Mouse (Mus musculus): ENCODE results near the gene Raver1. TPM values are rescaled to one million over a fixed set of nuclear protein-coding genes. Genes with fewer than 3 reads are reported as not detected.

Gene Raver1
- total RNA-seq, 2 experiments from 2014 or later: 26.4 to 27.9 TPM

DNA sequence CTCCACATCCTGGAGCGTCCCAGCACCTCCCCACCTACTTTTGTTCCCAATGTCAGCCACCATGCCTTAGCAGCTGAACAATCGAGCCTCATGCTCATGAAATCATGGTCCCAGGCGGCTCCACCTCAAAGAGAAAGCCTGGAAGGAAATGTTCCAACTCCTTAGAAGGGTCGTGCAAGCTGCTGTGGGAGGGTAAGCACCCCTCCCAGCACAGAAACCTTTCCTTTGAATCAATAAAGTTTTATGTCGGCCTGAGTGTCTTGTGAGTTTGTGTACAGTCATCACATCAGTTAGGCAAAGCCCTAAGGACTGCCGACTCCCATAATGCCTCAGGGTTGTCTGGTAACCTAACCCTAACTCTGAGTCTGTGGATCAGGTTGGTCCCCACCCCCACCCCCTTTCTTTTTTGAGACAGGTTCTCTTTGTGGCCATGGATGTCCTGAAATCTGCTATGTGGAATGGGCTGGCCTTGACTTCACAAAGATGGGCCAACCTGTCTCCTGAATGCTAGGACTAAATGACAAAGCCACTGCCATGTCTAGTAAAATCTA lies 63.2 kb downstream of the Raver1 start:
- intact Hi-C loops (cut with DNase I): loop anchor here (2.0 kb wide), 1 partner anchor 128 kb away; no protein-coding TSS in a partner anchor

DNA sequence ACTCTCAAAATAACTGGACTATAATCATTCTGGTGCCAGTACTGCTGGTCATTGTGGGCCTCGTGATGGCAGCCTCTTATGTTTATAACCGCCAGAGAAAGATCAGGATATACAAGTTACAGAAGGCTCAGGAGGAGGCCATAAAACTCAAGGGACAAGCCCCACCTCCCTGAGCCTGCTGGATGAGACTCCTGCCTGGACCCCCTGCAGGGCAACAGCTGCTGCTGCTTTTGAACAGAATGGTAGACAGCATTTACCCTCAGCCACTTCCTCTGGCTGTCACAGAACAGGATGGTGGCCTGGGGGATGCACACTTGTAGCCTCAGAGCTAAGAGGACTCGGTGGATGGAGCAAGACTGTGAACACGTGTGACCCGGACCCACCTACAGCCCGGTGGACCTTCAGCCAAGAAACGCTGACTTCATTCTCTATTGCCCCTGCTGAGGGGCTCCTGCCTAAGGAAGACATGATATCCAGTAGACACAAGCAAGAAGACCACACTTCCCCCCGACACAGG lies 64.0 kb downstream of the Raver1 start:
- DNase-seq (ENCODE audit: low spot score in 2 of 2): no peak
- intact Hi-C loops (cut with DNase I): loop anchor here (2.0 kb wide), 1 partner anchor 127 kb away; no protein-coding TSS in a partner anchor

More for the DNA sequence above, 63.2 kb downstream of the Raver1 start:
- DNase-seq (ENCODE audit: low spot score in 2 of 2): no peak

DNA sequence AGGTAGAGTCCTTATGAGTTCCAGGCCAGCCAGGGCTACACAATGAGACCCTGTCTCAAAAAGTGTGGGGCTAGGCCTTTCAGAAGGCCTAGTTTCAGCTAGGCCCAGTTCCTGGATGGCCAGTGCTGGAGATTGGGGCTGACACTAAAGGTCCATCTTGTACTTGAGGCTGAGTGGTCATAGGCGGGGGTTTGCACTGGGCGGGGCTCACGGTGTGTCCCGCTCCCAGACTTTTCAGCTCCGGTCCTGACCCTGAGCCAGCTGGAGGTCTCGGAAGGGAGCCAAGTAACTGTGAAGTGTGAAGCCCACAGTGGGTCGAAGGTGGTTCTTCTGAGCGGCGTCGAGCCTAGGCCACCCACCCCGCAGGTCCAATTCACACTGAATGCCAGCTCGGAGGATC lies 65.0 kb downstream of the Raver1 start:
- DNase-seq (ENCODE audit: low spot score in 2 of 2): no peak
- intact Hi-C loops (cut with DNase I): loop anchor here (1.0 kb wide), 1 partner anchor 24 kb away; no protein-coding TSS in a partner anchor

DNA sequence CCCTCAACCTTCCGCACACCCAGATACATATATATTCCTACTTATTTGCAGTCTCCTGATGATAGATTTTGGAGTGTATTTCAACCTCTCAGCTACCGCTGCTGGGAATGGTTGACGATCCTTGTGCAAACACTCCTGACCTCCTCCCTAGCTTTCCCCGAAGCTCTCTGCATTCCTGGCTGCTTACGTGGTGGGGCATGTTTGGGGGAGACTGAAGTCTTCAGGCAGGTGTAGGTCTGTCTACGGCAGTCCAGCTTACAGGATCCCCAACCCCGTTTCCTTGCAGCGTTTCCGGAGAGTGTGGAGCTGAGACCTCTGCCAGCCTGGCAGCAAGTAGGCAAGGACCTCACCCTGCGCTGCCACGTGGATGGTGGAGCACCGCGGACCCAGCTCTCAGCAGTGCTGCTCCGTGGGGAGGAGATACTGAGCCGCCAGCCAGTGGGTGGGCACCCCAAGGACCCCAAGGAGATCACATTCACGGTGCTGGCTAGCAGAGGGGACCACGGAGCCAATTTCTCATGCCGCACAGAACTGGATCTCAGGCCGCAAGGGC lies 66.5 kb downstream of the Raver1 start:
- intact Hi-C loops (cut with DNase I): no loop called here

More for the DNA sequence above, 66.5 kb downstream of the Raver1 start:
- DNase-seq (ENCODE audit: low spot score in 2 of 2): no peak

Small RNA genes within 50 kb of the gene (microRNA-seq; reads per million reads assigned to microRNA genes)
- 0 to 0.34 reads per million in 2 experiments for gene Mir1900
- 0 to 2.4 reads per million in 2 experiments for gene Mir7082

Other genes with a start within 250 kb of the Raver1 start
- 10 to 100 TPM; 60.1 to 69.1 TPM for gene A230050P20Rik, start 223.4 kb downstream of the Raver1 start, total RNA-seq (2021)
- gene Angptl6, start 212.3 kb downstream of the Raver1 start, total RNA-seq (2021): 10 to 100 TPM in 1 of 2 experiments, 1 to 10 TPM in 1; 9.0 to 10.2 TPM
- 10 to 100 TPM; 19.9 to 21.1 TPM for gene Ppan, start 203.8 kb downstream of the Raver1 start, total RNA-seq (2021)
- 100 to 1,000 TPM; 113 to 123 TPM for gene Eif3g, start 193.4 kb downstream of the Raver1 start, total RNA-seq (2021)
- 10 to 100 TPM; 40.0 to 42.9 TPM for gene Dnmt1, start 132.1 kb downstream of the Raver1 start, total RNA-seq (2021)
- 1 to 10 TPM; 2.2 to 2.8 TPM for gene S1pr2, start 115.2 kb downstream of the Raver1 start, total RNA-seq (2021)
- gene Mrpl4, start 89.3 kb downstream of the Raver1 start, total RNA-seq (2021): 10 to 100 TPM; 61.5 to 64.2 TPM
- 1 to 10 TPM; 3.3 to 3.5 TPM for gene Icam1, start 76.0 kb downstream of the Raver1 start, total RNA-seq (2021)
- 1 to 10 TPM in 1 of 2 experiments, under 1 TPM in 1; 0.80 to 1.1 TPM for gene Icam4, start 62.6 kb downstream of the Raver1 start, total RNA-seq (2021)
- gene Icam5, start 59.9 kb downstream of the Raver1 start, total RNA-seq (2021): 100 to 1,000 TPM; 236 to 267 TPM
- gene Zglp1, start 24.9 kb downstream of the Raver1 start, total RNA-seq (2021): 1 to 10 TPM in 1 of 2 experiments, not detected in 1; 1.3 TPM
- gene Gm49373, start 18.9 kb downstream of the Raver1 start, total RNA-seq (2021): 1 to 10 TPM; 1.5 to 2.6 TPM
- 10 to 100 TPM; 59.2 to 63.0 TPM for gene Fdx1l, start 18.4 kb downstream of the Raver1 start, total RNA-seq (2021)
- gene Gm38431, start within 50 bp of the Raver1 start, total RNA-seq (2021): 1 to 10 TPM; 1.6 to 3.0 TPM
- 10 to 100 TPM; 11.6 to 12.7 TPM for gene Tyk2, start 39.2 kb upstream of the Raver1 start, total RNA-seq (2021)
- gene Cdc37, start 58.0 kb upstream of the Raver1 start, total RNA-seq (2021): 100 to 1,000 TPM; 144 to 153 TPM
- 10 to 100 TPM; 88.9 to 94.4 TPM for gene Pde4a, start 73.7 kb upstream of the Raver1 start, total RNA-seq (2021)
- gene Keap1, start 147.4 kb upstream of the Raver1 start, total RNA-seq (2021): 10 to 100 TPM; 49.2 to 51.0 TPM
- 1 to 10 TPM; 7.8 to 8.3 TPM for gene S1pr5, start 156.4 kb upstream of the Raver1 start, total RNA-seq (2021)
- 10 to 100 TPM; 40.7 to 49.2 TPM for gene Atg4d, start 173.3 kb upstream of the Raver1 start, total RNA-seq (2021)
- gene Kri1, start 196.0 kb upstream of the Raver1 start, total RNA-seq (2021): 10 to 100 TPM; 34.6 to 35.7 TPM
- gene Cdkn2d, start 199.4 kb upstream of the Raver1 start, total RNA-seq (2021): 10 to 100 TPM; 54.4 to 58.4 TPM
- gene Ap1m2, start 220.3 kb upstream of the Raver1 start, total RNA-seq (2021): 1 to 10 TPM in 1 of 2 experiments, under 1 TPM in 1; 0.89 to 1.3 TPM
- 10 to 100 TPM; 43.9 to 51.4 TPM for gene Slc44a2, start 228.7 kb upstream of the Raver1 start, total RNA-seq (2021)